Mouse (Mus musculus) cerebellum, adult 2 months (tissue): Measurements from ENCODE around the gene Palm2. TPM values are rescaled to one million over a fixed set of nuclear protein-coding genes. Genes with fewer than 3 reads are reported as not detected.

Source experiments
- DNase-seq, 2 experiments: peaks; one replicate each; pipeline ENCODE4 v3.0.0; 2021
- H3K27ac ChIP-seq: fragments of 200-500 bp; 2 replicates; pipeline ENCODE4 v1.5.1; 2012; ENCODE audit warnings: low read length, control low read depth, inconsistent platforms; ENCODE audit not compliant: insufficient read depth
- H3K27me3 ChIP-seq: fragments of 200-500 bp; 2 replicates; pipeline ENCODE4 v1.6.1; 2012; ENCODE audit warnings: inconsistent platforms, mild to moderate bottlenecking, low read length, moderate library complexity; ENCODE audit not compliant: control insufficient read depth, insufficient read depth
- H3K4me1 ChIP-seq: fragments of 200-500 bp; 2 replicates; pipeline ENCODE4 v1.6.1; 2011; ENCODE audit warnings: low read length; ENCODE audit not compliant: control insufficient read depth, insufficient read depth
- H3K4me3 ChIP-seq: fragments of 200-500 bp; replicated peaks from 2 replicates; pipeline ENCODE3; 2011; ENCODE audit warnings: mild to moderate bottlenecking, low read depth, low read length, control low read depth; ENCODE audit not compliant: insufficient read depth
- CTCF ChIP-seq: fragments of 200-500 bp; IDR thresholded peaks from 2 replicates; pipeline ENCODE4 v1.5.1; 2011; ENCODE audit warnings: low read depth, mild to moderate bottlenecking, control low read depth, low read length, moderate library complexity, borderline replicate concordance; ENCODE audit not compliant: insufficient read depth
- POLR2A ChIP-seq: fragments of 200-500 bp; IDR thresholded peaks from 2 replicates; pipeline ENCODE4 v1.6.1; 2011; ENCODE audit warnings: low read length, control low read depth, borderline replicate concordance; ENCODE audit not compliant: insufficient read depth
- WGBS: fragments of 180-500 bp; shearing (Covaris S2); methylation state at CpG from one replicate; pipeline ENCODE4 v1.1.7; 2018; 5-methylcytosine and 5-hydroxymethylcytosine counted together
- polyA plus RNA-seq: library from polyadenylated mRNA; depleted of rRNA; stranded (reverse); fragments of >200 nt; gene quantifications from 2 replicates; pipeline ENCODE4 v1.2.3, GENCODE M21; 2012

Palm2 gene
- polyA plus RNA-seq, 1 experiment: 3.1 TPM

- TF ChIP-seq POLR2A (no peak), CTCF (no peak)
- Histone ChIP-seq H3K27me3 (no peaks in the 10 kb centered on the region), H3K27ac (no peak overlapping the region), H3K4me3 (no peak overlapping the region), H3K4me1 (peaks cover 4% of the 10 kb centered on the region; the same call in 1 of the 2 replicates)
- WGBS: 79% methylated on average over 3 of the region's 3 CpGs
- no peak for DNase-seq
These were observed 52.3 kb downstream of the Palm2 start for GRCm38 (mm10) chr4:57486392-57486791.

DNA sequence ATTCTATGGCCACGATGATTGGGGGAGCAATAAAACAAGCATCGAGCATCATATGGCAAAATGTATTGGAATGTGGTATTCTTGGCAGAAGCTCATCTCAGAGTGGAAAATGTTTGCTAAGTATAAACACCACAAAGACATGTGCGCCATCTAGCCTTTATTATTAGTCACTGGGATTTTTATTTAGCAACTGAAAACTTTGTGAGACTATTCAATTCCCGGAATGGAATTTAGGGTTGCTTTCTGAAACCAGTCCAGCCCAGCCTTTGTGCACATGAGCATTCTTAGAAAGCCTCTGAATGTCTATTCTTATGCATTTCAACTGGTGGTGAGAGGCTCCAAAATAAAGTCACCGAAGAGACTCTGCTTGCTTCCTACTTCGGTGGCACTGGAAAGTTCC, 55.8 kb downstream of the Palm2 start:
- Histone ChIP-seq H3K27ac (no peak overlapping the region), H3K27me3 (no peaks in the 10 kb centered on the region), H3K4me3 (no peak overlapping the region), H3K4me1 (peaks cover 4% of the 10 kb centered on the region; the same call in 1 of the 2 replicates)
- whole genome bisulfite sequencing: 85% methylated on average over 6 of the region's 6 CpGs
- no peak for DNase-seq
- TF ChIP-seq CTCF (no peak), POLR2A (no peak)

- no peaks in the 10 kb centered on the region for H3K4me1 ChIP-seq
- H3K27me3 ChIP-seq: no peaks in the 10 kb centered on the region; the same call in 1 of the 2 replicates
- no peak for TF ChIP-seq CTCF
- TF ChIP-seq POLR2A: no peak
- 48% methylated on average over 6 of the region's 6 CpGs for WGBS
- no peak overlapping the region for H3K4me3 ChIP-seq
- DNase-seq: no peak
- no peak overlapping the region for H3K27ac ChIP-seq
These were observed 70.7 kb downstream of the Palm2 start for GRCm38 (mm10) chr4:57504792-57505191.

DNA sequence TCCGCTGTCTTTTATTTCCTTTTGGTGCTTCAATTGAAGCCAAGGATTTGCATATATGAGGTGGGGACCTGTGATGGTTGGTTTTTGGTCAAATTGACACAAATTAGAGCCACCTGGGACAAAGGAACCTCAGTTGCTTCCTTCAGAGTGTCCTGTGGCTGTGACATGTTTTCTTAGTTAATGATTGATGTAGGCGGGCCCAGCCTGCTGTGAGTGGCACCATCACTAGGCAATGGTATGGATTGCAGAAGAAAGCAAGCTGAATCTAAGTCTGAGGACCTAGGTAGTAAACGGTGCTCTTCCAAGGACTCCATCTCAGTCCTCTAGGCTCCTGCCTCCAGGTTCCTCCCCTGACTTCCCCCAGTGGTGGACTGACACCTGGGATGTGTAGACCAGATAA, 76.5 kb downstream of the Palm2 start:
- Histone ChIP-seq H3K27me3 (no peaks in the 10 kb centered on the region), H3K4me1 (no peaks in the 10 kb centered on the region), H3K4me3 (no peak overlapping the region), H3K27ac (no peak overlapping the region)
- no peak for DNase-seq
- TF ChIP-seq CTCF (no peak), POLR2A (no peak)
- WGBS: 84% methylated on average over 2 of the region's 3 CpGs

DNA sequence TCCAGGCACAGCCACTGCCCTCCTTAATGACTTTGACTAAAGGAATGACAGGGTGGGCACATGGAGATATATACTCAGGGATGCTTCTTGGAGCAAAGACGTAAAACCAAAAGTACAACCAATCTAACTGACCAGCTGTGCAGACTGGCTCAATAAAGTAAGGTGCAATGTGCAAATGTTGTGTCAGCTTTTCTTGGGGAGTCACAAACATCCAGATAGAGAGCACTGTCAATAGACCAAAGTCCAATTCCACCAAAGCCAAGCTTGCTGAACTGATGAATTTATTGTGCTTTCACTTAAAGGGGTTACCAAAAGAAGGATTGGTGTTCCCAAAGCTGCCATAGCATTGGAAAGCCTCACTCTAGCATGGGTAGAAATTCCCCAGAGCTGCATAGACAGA, 77.7 kb downstream of the Palm2 start:
- TF ChIP-seq CTCF: no peak
- TF ChIP-seq POLR2A: no peak
- WGBS: 98% methylated on average over 1 of the region's 1 CpGs
- no peak overlapping the region for H3K4me3 ChIP-seq
- H3K4me1 ChIP-seq: no peaks in the 10 kb centered on the region
- H3K27ac ChIP-seq: no peak overlapping the region
- no peak for DNase-seq
- H3K27me3 ChIP-seq: no peaks in the 10 kb centered on the region

DNA sequence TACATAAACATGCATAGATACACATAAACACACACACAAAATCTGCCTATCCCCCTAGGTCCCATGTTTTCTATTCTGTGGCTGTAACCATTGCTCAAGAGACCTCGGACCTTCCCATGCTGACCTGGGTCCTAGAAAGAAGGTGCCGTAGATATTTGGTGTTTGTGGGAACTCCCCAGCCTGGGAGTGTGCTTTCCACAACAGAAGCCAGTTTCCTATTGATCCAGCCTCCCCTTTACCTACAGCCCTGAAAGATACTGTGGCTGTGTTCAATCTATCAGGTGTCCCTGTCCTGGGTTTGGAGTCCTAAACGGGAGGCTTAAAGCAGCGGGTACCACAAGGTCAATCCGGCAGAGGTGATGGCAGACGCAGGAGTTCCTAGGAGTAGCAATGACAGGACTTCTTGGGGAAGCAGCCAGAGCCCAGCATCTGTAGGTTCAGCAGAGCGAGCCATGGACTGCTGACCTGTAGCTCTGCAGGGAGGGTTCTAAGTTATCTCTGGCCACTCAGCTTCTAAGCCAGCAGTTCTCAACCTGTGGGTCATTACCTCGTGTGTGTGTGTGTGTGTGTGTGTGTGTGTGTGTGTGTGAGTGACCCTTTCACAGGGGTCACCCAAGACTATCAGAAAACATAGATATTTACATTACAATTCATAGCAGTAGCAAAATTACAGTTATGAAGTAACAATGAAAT, 79.3 kb downstream of the Palm2 start:
- 82% methylated on average over 8 of the region's 8 CpGs for WGBS
- Histone ChIP-seq H3K4me1 (no peaks in the 10 kb centered on the region), H3K27me3 (no peaks in the 10 kb centered on the region), H3K4me3 (no peak overlapping the region), H3K27ac (no peak overlapping the region)
- TF ChIP-seq POLR2A (no peak), CTCF (no peak)
- DNase-seq: no peak

- no peak for DNase-seq
- TF ChIP-seq CTCF (no peak), POLR2A (no peak)
- no peaks in the 10 kb centered on the region for H3K4me1 ChIP-seq
- 74% methylated on average over 31 of the region's 31 CpGs for WGBS
- no peak overlapping the region for H3K4me3 ChIP-seq
- H3K27ac ChIP-seq: no peak overlapping the region
- H3K27me3 ChIP-seq: no peaks in the 10 kb centered on the region
These were observed 80.2 kb downstream of the Palm2 start for GRCm38 (mm10) chr4:57514003-57514937.
